Mouse (Mus musculus) forebrain, embryonic 11.5 days (tissue): ENCODE data around the gene Fam222a. TPM values are rescaled to one million over a fixed set of nuclear protein-coding genes. Genes with fewer than 3 reads are reported as not detected.

Experiments used
- ATAC-seq: fragments of 200-750 bp; cut with Nextera tagmentation; replicated peaks from 2 replicates; pipeline ENCODE4 v1.8.0; 2017; ENCODE audit warnings: moderate TSS enrichment; ENCODE audit not compliant: low FRiP score
- DNase-seq: peaks from one replicate; pipeline ENCODE4 v3.0.0-alpha.2; 2017; ENCODE audit warnings: low spot score
- H3K27ac ChIP-seq: fragments of 300-500 bp; sonication (generic); 2 replicates; pipeline ENCODE4 v1.5.1; 2014; ENCODE audit warnings: low read depth, low read length
- H3K27me3 ChIP-seq: fragments of 300-500 bp; sonication (generic); 2 replicates; pipeline ENCODE4 v1.6.1; 2014; ENCODE audit warnings: mild to moderate bottlenecking, low read length, mixed read lengths; ENCODE audit not compliant: control insufficient read depth, insufficient read depth
- H3K36me3 ChIP-seq: fragments of 300-500 bp; sonication (generic); 2 replicates; pipeline ENCODE4 v1.6.1; 2014; ENCODE audit warnings: mild to moderate bottlenecking, low read length, moderate library complexity, mixed read lengths; ENCODE audit not compliant: control insufficient read depth, insufficient read depth
- H3K4me1 ChIP-seq: fragments of 300-500 bp; sonication (generic); replicated peaks from 2 replicates; pipeline ENCODE4 v1.6.1; 2014; ENCODE audit warnings: low read length, mixed read lengths; ENCODE audit not compliant: control insufficient read depth, insufficient read depth
- H3K4me2 ChIP-seq: fragments of 300-500 bp; sonication (generic); 2 replicates; pipeline ENCODE4 v1.6.1; 2014; ENCODE audit warnings: low read depth, mild to moderate bottlenecking, low read length, moderate library complexity, mixed read lengths; ENCODE audit not compliant: severe bottlenecking
- H3K4me3 ChIP-seq: fragments of 300-500 bp; sonication (generic); 2 replicates; pipeline ENCODE4 v1.5.1; 2014; ENCODE audit warnings: low read depth, low read length
- H3K9ac ChIP-seq: fragments of 300-500 bp; sonication (generic); 2 replicates; pipeline ENCODE4 v1.6.1; 2014; ENCODE audit warnings: low read length
- H3K9me3 ChIP-seq: fragments of 300-500 bp; sonication (generic); 2 replicates; pipeline ENCODE4 v1.6.1; 2016; ENCODE audit warnings: low read length, mixed read lengths; ENCODE audit not compliant: control insufficient read depth
- WGBS: fragments of 180-500 bp; shearing (Covaris S2); extraction: QIAGEN DNeasy Blood & Tissue Kit; methylation state at CpG from one replicate; pipeline ENCODE4 v1.1.7; 2014; 5-methylcytosine and 5-hydroxymethylcytosine counted together
- polyA plus RNA-seq: library from polyadenylated mRNA; unstranded; fragments of >200 nt; fragmentation: Nextera tagmentation; extraction: Ambion mirVana; gene quantifications from 2 replicates; pipeline ENCODE4 v1.2.1, GENCODE M21; 2014

Fam222a gene
- polyA plus RNA-seq, 1 experiment from 2014 or later = 9.4 TPM

- H3K9ac ChIP-seq = no peak overlapping the region
- no peak overlapping the region for H3K4me3 ChIP-seq
- WGBS = 17% methylated on average over 22 of the region's 22 CpGs
Observed at GRCm38 (mm10) chr5:114638769-114639644, 71.2 kb downstream of the Fam222a start.

GRCm38 (mm10) chr5:114639645-114639957, 71.8 kb downstream of the Fam222a start:
- 0 out of 2 replicates have a peak overlapping the region, but pooled peaks have one; percentile 24 for H3K4me2 ChIP-seq
- H3K4me1 ChIP-seq = peaks cover 2% of the 10 kb centered on the region; the same call in 1 of the 2 replicates
- DNase-seq (no peak), ATAC-seq (0 out of 2 replicates have a peak, but pooled peaks have one; percentile 15)
- WGBS = 27% methylated on average over 7 of the region's 7 CpGs
- no peak overlapping the region for H3K4me3 ChIP-seq
- H3K27ac ChIP-seq = no peak overlapping the region
- H3K9ac ChIP-seq = no peak overlapping the region
- peaks cover 6% of the 10 kb centered on the region; the same call in 1 of the 2 replicates for H3K27me3 ChIP-seq
- no peaks in the 10 kb centered on the region for H3K9me3 ChIP-seq
- H3K36me3 ChIP-seq = no peaks in the 10 kb centered on the region

More at GRCm38 (mm10) chr5:114638769-114639644, 71.2 kb downstream of the Fam222a start:
- Histone ChIP-seq H3K36me3 (no peaks in the 10 kb centered on the region), H3K4me1 (peaks cover 2% of the 10 kb centered on the region; the same call in 1 of the 2 replicates), H3K9me3 (no peaks in the 10 kb centered on the region), H3K27me3 (peaks cover 6% of the 10 kb centered on the region; the same call in 1 of the 2 replicates), H3K4me2 (peak overlapping the region; percentile 36; the same call in 1 of the 2 replicates), H3K27ac (no peak overlapping the region)
- DNase-seq = peak; percentile 93
- ATAC-seq = peak; percentile 67; the same call in 1 of the 2 replicates

GRCm38 (mm10) chr5:114640809-114641208, 73.0 kb downstream of the Fam222a start:
- DNase-seq (no peak), ATAC-seq (no peak)
- H3K36me3 ChIP-seq = no peaks in the 10 kb centered on the region
- no peak overlapping the region for H3K4me2 ChIP-seq
- WGBS = 83% methylated on average over 10 of the region's 10 CpGs
- H3K27me3 ChIP-seq = peaks cover 6% of the 10 kb centered on the region; the same call in 1 of the 2 replicates
- no peak overlapping the region for H3K9ac ChIP-seq
- no peaks in the 10 kb centered on the region for H3K9me3 ChIP-seq
- H3K4me3 ChIP-seq = no peak overlapping the region
- peaks cover 2% of the 10 kb centered on the region; the same call in 1 of the 2 replicates for H3K4me1 ChIP-seq
- H3K27ac ChIP-seq = no peak overlapping the region

GRCm38 (mm10) chr5:114644918-114645317, 77.1 kb downstream of the Fam222a start:
- Histone ChIP-seq H3K9me3 (no peaks in the 10 kb centered on the region), H3K27ac (no peak overlapping the region), H3K4me1 (peaks cover 8% of the 10 kb centered on the region), H3K27me3 (no peaks in the 10 kb centered on the region; the same call in 1 of the 2 replicates), H3K9ac (no peak overlapping the region), H3K4me2 (no peak overlapping the region), H3K4me3 (no peak overlapping the region), H3K36me3 (no peaks in the 10 kb centered on the region)
- WGBS = 65% methylated on average over 6 of the region's 6 CpGs
- no peak for ATAC-seq
- DNase-seq = no peak

- 85% methylated on average over 5 of the region's 5 CpGs for WGBS
- Histone ChIP-seq H3K9ac (no peak overlapping the region), H3K27ac (no peak overlapping the region), H3K36me3 (no peaks in the 10 kb centered on the region), H3K4me3 (no peak overlapping the region), H3K4me2 (no peak overlapping the region), H3K4me1 (peaks cover 8% of the 10 kb centered on the region), H3K9me3 (no peaks in the 10 kb centered on the region), H3K27me3 (no peaks in the 10 kb centered on the region; the same call in 1 of the 2 replicates)
- no peak for DNase-seq
- no peak for ATAC-seq
Observed at GRCm38 (mm10) chr5:114645916-114646315, 78.1 kb downstream of the Fam222a start.

- Histone ChIP-seq H3K9ac (peak overlapping the region; percentile 39), H3K4me3 (peak overlapping the region; percentile 17), H3K4me2 (peak overlapping the region; percentile 56), H3K27ac (no peak overlapping the region), H3K36me3 (no peaks in the 10 kb centered on the region), H3K9me3 (no peaks in the 10 kb centered on the region), H3K4me1 (peaks cover 8% of the 10 kb centered on the region), H3K27me3 (no peaks in the 10 kb centered on the region; the same call in 1 of the 2 replicates)
- 2% methylated on average over 27 of the region's 27 CpGs for WGBS
- ATAC-seq (peak; percentile 66), DNase-seq (peak; percentile 71)
Observed at GRCm38 (mm10) chr5:114647211-114647974, 79.6 kb downstream of the Fam222a start.

GRCm38 (mm10) chr5:114648728-114649311, 81.0 kb downstream of the Fam222a start:
- Histone ChIP-seq H3K9ac (no peak overlapping the region), H3K4me2 (no peak overlapping the region), H3K36me3 (no peaks in the 10 kb centered on the region), H3K27me3 (no peaks in the 10 kb centered on the region; the same call in 1 of the 2 replicates), H3K27ac (no peak overlapping the region), H3K4me3 (no peak overlapping the region), H3K4me1 (peaks cover 8% of the 10 kb centered on the region), H3K9me3 (no peaks in the 10 kb centered on the region)
- ATAC-seq (no peak), DNase-seq (no peak)
- WGBS = 68% methylated on average over 11 of the region's 11 CpGs

GRCm38 (mm10) chr5:114651002-114651401, 83.2 kb downstream of the Fam222a start:
- H3K4me1 ChIP-seq = peaks cover 8% of the 10 kb centered on the region
- no peak overlapping the region for H3K9ac ChIP-seq
- ATAC-seq (no peak), DNase-seq (peak; percentile 50)
- WGBS = 49% methylated on average over 14 of the region's 14 CpGs
- H3K4me3 ChIP-seq = no peak overlapping the region
- no peaks in the 10 kb centered on the region; the same call in 1 of the 2 replicates for H3K27me3 ChIP-seq
- no peaks in the 10 kb centered on the region for H3K9me3 ChIP-seq
- H3K4me2 ChIP-seq = no peak overlapping the region
- H3K36me3 ChIP-seq = no peaks in the 10 kb centered on the region
- no peak overlapping the region for H3K27ac ChIP-seq
